Mouse (Mus musculus) liver, embryonic 11.5 days (tissue): ENCODE results near the gene Olfr871. TPM values are rescaled to one million over a fixed set of nuclear protein-coding genes. Genes with fewer than 3 reads are reported as not detected.

Experiments
- polyA plus RNA-seq: library from polyadenylated mRNA; unstranded; fragments of >200 nt; fragmentation: Nextera tagmentation; extraction: Ambion mirVana; gene quantifications from 2 replicates; pipeline ENCODE4 v1.2.1, GENCODE M21; 2014

Olfr871 gene
- polyA plus RNA-seq, 1 experiment from 2014 or later = not detected

Other genes with a start within 250 kb of the Olfr871 start
- gene Olfr866, start 184.2 kb upstream of the Olfr871 start, polyA plus RNA-seq = not detected in 2 replicates
- not detected in 2 replicates for gene Olfr867, start 154.6 kb upstream of the Olfr871 start, polyA plus RNA-seq
- gene Olfr868, start 113.6 kb upstream of the Olfr871 start, polyA plus RNA-seq = not detected in 2 replicates
- not detected in 2 replicates for gene Olfr869, start 83.2 kb upstream of the Olfr871 start, polyA plus RNA-seq
- gene Olfr870, start 38.1 kb upstream of the Olfr871 start, polyA plus RNA-seq = not detected in 2 replicates
- gene Olfr872, start 24.9 kb downstream of the Olfr871 start, polyA plus RNA-seq = not detected in 2 replicates
- not detected in 2 replicates for gene Olfr39, start 70.1 kb downstream of the Olfr871 start, polyA plus RNA-seq
- not detected in 2 replicates for gene Olfr873, start 86.3 kb downstream of the Olfr871 start, polyA plus RNA-seq
- gene Olfr18, start 123.9 kb downstream of the Olfr871 start, polyA plus RNA-seq = not detected in 2 replicates
- gene Zfp560, start 173.0 kb downstream of the Olfr871 start, polyA plus RNA-seq = 22.9 and 24.4 TPM in 2 replicates
- gene Zfp26, start 248.0 kb downstream of the Olfr871 start, polyA plus RNA-seq = 15.1 and 16.4 TPM in 2 replicates